Mouse (Mus musculus) hindbrain, postnatal 0 days (tissue): ENCODE data around the gene Tas2r119. TPM values are rescaled to one million over a fixed set of nuclear protein-coding genes. Genes with fewer than 3 reads are reported as not detected.

ENCODE experiments used
- ATAC-seq: fragments of 200-750 bp; cut with Nextera tagmentation; 2 replicates; pipeline ENCODE4 v1.8.0; 2017; ENCODE audit warnings: mild to moderate bottlenecking, moderate TSS enrichment, moderate library complexity
- DNase-seq: peaks from one replicate; pipeline ENCODE4 v3.0.0-alpha.2; 2015; ENCODE audit warnings: low spot score
- H3K27ac ChIP-seq: fragments of 300-500 bp; sonication (generic); 2 replicates; pipeline ENCODE4 v1.5.1; 2014; ENCODE audit warnings: mild to moderate bottlenecking
- H3K27me3 ChIP-seq: fragments of 300-500 bp; sonication (generic); 2 replicates; pipeline ENCODE4 v1.6.1; 2014; ENCODE audit warnings: low read length, mixed read lengths; ENCODE audit not compliant: insufficient read depth
- H3K36me3 ChIP-seq: fragments of 300-500 bp; sonication (generic); 2 replicates; pipeline ENCODE4 v1.6.1; 2014; ENCODE audit warnings: low read length, mixed read lengths; ENCODE audit not compliant: insufficient read depth
- H3K4me1 ChIP-seq: fragments of 300-500 bp; sonication (generic); 2 replicates; pipeline ENCODE4 v1.6.1; 2014; ENCODE audit warnings: antibody characterized with exemption, low read length, mixed read lengths; ENCODE audit not compliant: insufficient read depth
- H3K4me2 ChIP-seq: fragments of 300-500 bp; sonication (generic); 2 replicates; pipeline ENCODE4 v1.6.1; 2014; ENCODE audit warnings: low read depth, mild to moderate bottlenecking, low read length, moderate library complexity, mixed read lengths
- H3K4me3 ChIP-seq: fragments of 300-500 bp; sonication (generic); 2 replicates; pipeline ENCODE4 v1.5.1; 2014; ENCODE audit warnings: low read length
- H3K9ac ChIP-seq: fragments of 300-500 bp; sonication (generic); replicated peaks from 2 replicates; pipeline ENCODE4 v1.6.1; 2014; ENCODE audit warnings: mild to moderate bottlenecking, low read length, moderate library complexity, mixed read lengths
- H3K9me3 ChIP-seq: fragments of 300-500 bp; sonication (generic); 2 replicates; pipeline ENCODE4 v1.6.1; 2016; ENCODE audit warnings: low read length, mixed read lengths
- CTCF ChIP-seq: IDR thresholded peaks from 2 replicates; pipeline ENCODE4 v1.5.1; 2016; ENCODE audit warnings: antibody characterized with exemption, control low read depth, low read depth
- WGBS: fragments of 180-500 bp; shearing (Covaris S2); extraction: QIAGEN DNeasy Blood & Tissue Kit; methylation state at CpG from one replicate; pipeline ENCODE4 v1.1.7; 2014; 5-methylcytosine and 5-hydroxymethylcytosine counted together
- polyA plus RNA-seq: library from polyadenylated mRNA; unstranded; fragments of >200 nt; fragmentation: Nextera tagmentation; extraction: Ambion mirVana; gene quantifications from 2 replicates; pipeline ENCODE4 v1.2.1, GENCODE M21; 2015
- total RNA-seq: library from RNA; depleted of rRNA; stranded (reverse); fragments of >200 nt; gene quantifications from 2 replicates; pipeline ENCODE4 v1.2.3, GENCODE M21; 2014; rRNA removed

The Tas2r119 gene
- total RNA-seq (not detected in 2 replicates), polyA plus RNA-seq (not detected in 2 replicates)

DNA sequence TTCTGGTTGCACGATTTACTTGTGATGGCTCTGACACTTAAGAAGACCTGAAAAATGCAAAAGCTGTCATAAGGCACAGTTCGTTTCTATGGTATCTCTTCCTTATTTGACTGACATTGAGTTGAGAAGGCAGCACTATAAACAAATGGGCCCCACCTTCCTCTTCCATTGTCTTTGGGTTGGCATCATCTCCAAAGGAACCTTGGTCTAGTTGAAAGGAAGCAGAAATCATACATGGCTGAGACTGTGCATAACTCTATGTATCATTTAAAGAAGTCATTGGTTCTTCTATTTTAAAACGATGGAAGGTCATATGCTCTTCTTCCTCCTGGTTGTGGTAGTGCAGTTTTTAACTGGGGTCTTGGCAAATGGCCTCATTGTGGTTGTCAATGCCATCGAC, at the start of gene Tas2r119:
TSS of gene Tas2r119 (plus strand) at position 301 of the 400 bp plus-strand sequence.
- WGBS = 88% methylated on average over 4 of the region's 4 CpGs

DNA sequence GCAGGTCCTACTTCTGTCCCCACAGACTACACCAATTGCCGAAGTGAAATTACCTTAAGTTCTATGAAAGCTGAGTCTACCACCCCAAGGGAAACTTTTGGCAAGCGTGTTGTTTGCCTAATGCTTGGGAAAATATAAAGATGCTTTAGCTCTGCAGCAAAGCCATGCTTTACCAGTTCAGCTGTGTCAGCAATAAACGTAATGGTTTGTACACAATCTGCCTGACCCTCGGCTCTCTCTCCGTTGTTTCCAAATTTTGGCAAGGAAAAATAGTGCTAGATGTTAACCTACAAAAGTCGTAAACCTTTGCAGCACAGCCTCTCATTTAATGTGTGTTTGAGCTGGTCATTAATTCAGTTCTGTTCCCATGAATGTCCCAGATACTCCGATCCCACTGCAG, 44.8 kb upstream of the Tas2r119 start:
- Histone ChIP-seq H3K4me2 (no peak overlapping the region), H3K4me1 (no peaks in the 10 kb centered on the region), H3K27ac (no peak overlapping the region), H3K36me3 (no peaks in the 10 kb centered on the region), H3K9ac (no peak overlapping the region), H3K4me3 (no peak overlapping the region), H3K9me3 (no peaks in the 10 kb centered on the region), H3K27me3 (no peaks in the 10 kb centered on the region)
- ATAC-seq (no peak), DNase-seq (no peak)
- WGBS = 84% methylated on average over 7 of the region's 7 CpGs
- TF ChIP-seq CTCF = no peak

More for the DNA sequence above, at the start of gene Tas2r119:
- Histone ChIP-seq H3K4me3 (no peak within 1 kb of the TSS), H3K9me3 (no peaks in the 10 kb centered on the region), H3K9ac (no peak within 1 kb of the TSS), H3K4me1 (no peaks in the 10 kb centered on the region; the same call in 1 of the 2 replicates), H3K27ac (no peak within 1 kb of the TSS), H3K36me3 (no peaks in the 10 kb centered on the region), H3K27me3 (no peaks in the 10 kb centered on the region), H3K4me2 (no peak within 1 kb of the TSS)
- TF ChIP-seq CTCF = no peak
- ATAC-seq = no peak
- DNase-seq = no peak

GRCm38 (mm10) chr15:32141657-32142056, 35.4 kb upstream of the Tas2r119 start:
- Histone ChIP-seq H3K27ac (no peak overlapping the region), H3K4me3 (no peak overlapping the region), H3K27me3 (no peaks in the 10 kb centered on the region), H3K4me1 (no peaks in the 10 kb centered on the region), H3K36me3 (no peaks in the 10 kb centered on the region), H3K4me2 (no peak overlapping the region), H3K9ac (no peak overlapping the region), H3K9me3 (no peaks in the 10 kb centered on the region)
- TF ChIP-seq CTCF = no peak
- ATAC-seq (peak; percentile 24; the same call in 1 of the 2 replicates), DNase-seq (no peak)

GRCm38 (mm10) chr15:32144269-32144668, 32.8 kb upstream of the Tas2r119 start:
- Histone ChIP-seq H3K9ac (no peak overlapping the region), H3K4me2 (no peak overlapping the region), H3K27ac (no peak overlapping the region), H3K36me3 (no peaks in the 10 kb centered on the region), H3K27me3 (no peaks in the 10 kb centered on the region), H3K4me1 (no peaks in the 10 kb centered on the region), H3K4me3 (no peak overlapping the region), H3K9me3 (no peaks in the 10 kb centered on the region)
- ATAC-seq (no peak), DNase-seq (no peak)
- 65% methylated on average over 3 of the region's 3 CpGs for WGBS
- TF ChIP-seq CTCF = no peak

DNA sequence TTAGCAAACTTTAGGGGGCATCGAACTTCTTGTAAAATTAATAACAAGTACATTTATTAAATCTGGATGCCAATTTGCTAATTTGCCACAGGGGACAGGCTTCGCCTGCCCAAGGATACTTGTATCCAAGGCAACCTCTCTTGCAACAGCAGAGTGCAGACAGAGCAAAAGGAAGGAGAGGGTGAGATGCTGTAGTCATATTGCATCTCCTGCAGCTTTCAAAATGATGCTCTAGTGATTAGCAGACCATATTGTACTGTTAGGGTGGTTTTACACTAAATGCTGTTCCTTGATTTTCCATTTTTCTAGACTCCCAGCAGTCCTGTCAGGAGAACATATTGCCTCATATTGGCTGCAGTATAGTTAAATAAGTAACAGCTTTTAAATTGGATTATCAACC, 23.7 kb upstream of the Tas2r119 start:
- no peak overlapping the region for H3K27ac ChIP-seq
- no peak overlapping the region for H3K4me3 ChIP-seq
- no peak for TF ChIP-seq CTCF
- H3K36me3 ChIP-seq = no peaks in the 10 kb centered on the region
- 57% methylated on average over 2 of the region's 2 CpGs for WGBS
- no peaks in the 10 kb centered on the region for H3K9me3 ChIP-seq
- H3K4me2 ChIP-seq = no peak overlapping the region
- H3K9ac ChIP-seq = no peak overlapping the region
- peaks cover 8% of the 10 kb centered on the region for H3K4me1 ChIP-seq
- DNase-seq = peak; percentile 46
- no peaks in the 10 kb centered on the region for H3K27me3 ChIP-seq
- ATAC-seq = peak; percentile 56; the same call in 1 of the 2 replicates

- no peak overlapping the region for H3K9ac ChIP-seq
- whole genome bisulfite sequencing = 34% methylated on average over 11 of the region's 11 CpGs
Observed at GRCm38 (mm10) chr15:32153857-32154449, 23.1 kb upstream of the Tas2r119 start.

DNA sequence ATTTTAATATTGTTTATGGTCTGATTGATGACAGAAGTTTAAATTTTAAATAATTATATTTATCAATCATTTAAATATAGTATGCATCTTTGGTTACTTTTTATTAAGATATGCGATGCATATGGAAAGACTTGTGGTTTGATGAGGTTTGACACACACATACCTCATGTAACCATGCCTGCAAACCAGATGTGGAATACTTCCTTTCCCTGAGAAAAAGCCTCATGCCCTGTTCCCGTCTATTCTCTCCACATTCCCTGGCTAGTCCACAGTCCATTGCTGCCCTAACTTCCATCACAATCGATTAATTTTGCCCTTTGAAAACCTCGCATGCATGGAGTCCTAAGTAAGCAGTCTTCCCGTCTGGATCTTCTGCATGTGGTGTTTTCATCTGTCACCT, 21.0 kb upstream of the Tas2r119 start:
- Histone ChIP-seq H3K4me1 (peaks cover 8% of the 10 kb centered on the region), H3K27me3 (no peaks in the 10 kb centered on the region), H3K27ac (no peak overlapping the region), H3K9ac (no peak overlapping the region), H3K4me2 (no peak overlapping the region), H3K9me3 (no peaks in the 10 kb centered on the region), H3K36me3 (no peaks in the 10 kb centered on the region), H3K4me3 (no peak overlapping the region)
- no peak for DNase-seq
- ATAC-seq = no peak
- TF ChIP-seq CTCF = no peak
- WGBS = 53% methylated on average over 5 of the region's 5 CpGs

More at GRCm38 (mm10) chr15:32153857-32154449, 23.1 kb upstream of the Tas2r119 start:
- no peaks in the 10 kb centered on the region for H3K27me3 ChIP-seq
- no peaks in the 10 kb centered on the region for H3K36me3 ChIP-seq
- no peak overlapping the region for H3K27ac ChIP-seq
- DNase-seq = peak; percentile 10
- no peak for TF ChIP-seq CTCF
- H3K9me3 ChIP-seq = no peaks in the 10 kb centered on the region
- H3K4me3 ChIP-seq = no peak overlapping the region
- ATAC-seq = no peak
- no peak overlapping the region for H3K4me2 ChIP-seq
- H3K4me1 ChIP-seq = peaks cover 8% of the 10 kb centered on the region
